12 mouse cellular contexts compared by ENCODE assay signal in the genomic region with DNA sequence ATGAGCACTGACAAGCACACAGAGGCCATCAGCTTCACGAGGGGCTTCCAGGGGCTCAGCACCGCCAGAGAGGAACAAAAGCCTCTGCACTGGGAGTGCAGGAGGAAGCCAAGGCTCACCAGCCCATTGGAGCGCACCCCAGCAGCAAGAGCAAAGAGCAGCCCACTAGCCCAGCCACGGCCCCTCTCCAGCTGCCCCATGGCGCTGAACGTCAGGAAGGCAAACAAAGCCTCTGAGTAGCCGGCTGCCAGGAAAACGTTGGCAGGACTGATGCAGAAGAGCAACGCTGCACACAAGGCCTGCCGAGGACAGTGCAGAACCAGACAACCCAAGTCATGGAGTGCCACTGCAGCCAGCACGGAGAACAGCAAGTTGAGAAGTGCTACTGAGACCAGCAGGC. TPM values are rescaled to one million over a fixed set of nuclear protein-coding genes. Genes with fewer than 3 reads are reported as not detected.
A peak's percentile ranks its signal among the peaks of the same experiment; 100 is the strongest.
DNase-seq lines count a peak whose midpoint lies in the region; ATAC-seq and TF ChIP-seq lines count a peak whose summit lies in the region.
"Had no signal": no experiment of that assay in that cellular context is flagged by ENCODE, and none has a peak within 500 bp of the region (broad histone marks: within the 10 kb centered on the region; RNA-seq: fewer than 3 reads in every experiment).

No protein-coding gene starts in this region.

- 80% methylated on average over 11 of the region's 11 CpGs for WGBS in kidney, embryonic 14.5 days
- WGBS in kidney, embryonic 15.5 days = 80% methylated on average over 11 of the region's 11 CpGs
- WGBS in hindbrain, embryonic 15.5 days = 38% methylated on average over 11 of the region's 11 CpGs
- 44% methylated on average over 11 of the region's 11 CpGs for WGBS in midbrain, postnatal 0 days

- peaks cover 16% of the 10 kb centered on the region for H3K4me1 ChIP-seq in kidney, embryonic 14.5 days (ENCODE audit: control insufficient read depth, insufficient read depth, low read length)
- peaks cover 28% of the 10 kb centered on the region for H3K4me1 ChIP-seq in kidney, embryonic 15.5 days
- H3K4me1 ChIP-seq in hindbrain, embryonic 15.5 days (replicated peaks) = peaks cover 49% of the 10 kb centered on the region
- no peaks in the 10 kb centered on the region for H3K4me1 ChIP-seq in midbrain, postnatal 0 days (ENCODE audit: insufficient read depth, low read length)

- no peak for TF ChIP-seq POLR2A in brain, embryonic 14.5 days (IDR thresholded peaks at IDR 0.05; ENCODE audit: borderline replicate concordance, extremely low read depth, insufficient read depth, insufficient read length, poor library complexity, severe bottlenecking)

- no peak overlapping the region for H3K27ac ChIP-seq in kidney, embryonic 14.5 days (ENCODE audit: low read depth, low read length)
- H3K27ac ChIP-seq in kidney, embryonic 15.5 days = no peak overlapping the region
- peak overlapping the region; percentile 75 for H3K27ac ChIP-seq in hindbrain, embryonic 15.5 days (replicated peaks)
- peak overlapping the region; percentile 43 for H3K27ac ChIP-seq in midbrain, postnatal 0 days (ENCODE audit: low read depth, low read length)

- peak; percentile 58 for DNase-seq in brain, embryonic 14.5 days (ENCODE audit: low read depth)
- DNase-seq in midbrain, postnatal 0 days (ENCODE audit: low spot score) = peak; percentile 87
- no peak for DNase-seq in adrenal gland, postnatal 4 days (ENCODE audit: low spot score in 2 of 2)
- DNase-seq in heart, postnatal 25 days (ENCODE audit: low spot score) = no peak
- no peak for DNase-seq in adipocyte (ENCODE audit: low spot score)
- DNase-seq: cerebellum, adult 9-11 months; heart, adult 18-20 months; kidney, adult 2 months; lung, postnatal 4 days had no signal

- no peaks in the 10 kb centered on the region for H3K9me3 ChIP-seq in kidney, embryonic 14.5 days (ENCODE audit: control insufficient read depth, low read length)
- no peaks in the 10 kb centered on the region for H3K9me3 ChIP-seq in kidney, embryonic 15.5 days (replicated peaks)
- no peaks in the 10 kb centered on the region for H3K9me3 ChIP-seq in hindbrain, embryonic 15.5 days
- no peaks in the 10 kb centered on the region for H3K9me3 ChIP-seq in midbrain, postnatal 0 days (ENCODE audit: low read length)

- no peak overlapping the region for H3K4me3 ChIP-seq in kidney, embryonic 14.5 days (ENCODE audit: low read length)
- no peak overlapping the region for H3K4me3 ChIP-seq in kidney, embryonic 15.5 days (replicated peaks)
- no peak overlapping the region for H3K4me3 ChIP-seq in hindbrain, embryonic 15.5 days
- no peak overlapping the region for H3K4me3 ChIP-seq in midbrain, postnatal 0 days (ENCODE audit: low read depth, low read length)

- no peaks in the 10 kb centered on the region for H3K27me3 ChIP-seq in kidney, embryonic 14.5 days (ENCODE audit: control insufficient read depth, insufficient read depth, low read length)
- no peaks in the 10 kb centered on the region for H3K27me3 ChIP-seq in kidney, embryonic 15.5 days
- H3K27me3 ChIP-seq in hindbrain, embryonic 15.5 days = no peaks in the 10 kb centered on the region
- H3K27me3 ChIP-seq in midbrain, postnatal 0 days (ENCODE audit: insufficient read depth, low read length) = no peaks in the 10 kb centered on the region

- no peak for ATAC-seq in kidney, embryonic 14.5 days (ENCODE audit: low FRiP score, low TSS enrichment)
- ATAC-seq in kidney, embryonic 15.5 days (replicated peaks; ENCODE audit: low FRiP score) = no peak
- ATAC-seq in hindbrain, embryonic 15.5 days (ENCODE audit: low FRiP score, low read depth) = peak; percentile 72
- peak; percentile 70 for ATAC-seq in midbrain, postnatal 0 days (ENCODE audit: low FRiP score)

- intact Hi-C loops in heart, postnatal 25 days (cut with DNase I) = no loop called here

- H3K36me3 ChIP-seq in kidney, embryonic 14.5 days (ENCODE audit: control insufficient read depth, insufficient read depth, low read length) = peaks cover 24% of the 10 kb centered on the region
- peaks cover 55% of the 10 kb centered on the region for H3K36me3 ChIP-seq in kidney, embryonic 15.5 days
- H3K36me3 ChIP-seq in hindbrain, embryonic 15.5 days = 0 out of 2 replicates have a peak, but pooled peaks cover 4% of the 10 kb centered on the region
- 0 out of 2 replicates have a peak, but pooled peaks cover 6% of the 10 kb centered on the region for H3K36me3 ChIP-seq in midbrain, postnatal 0 days (ENCODE audit: insufficient read depth, low read length)

- H3K4me2 ChIP-seq in kidney, embryonic 14.5 days (replicated peaks; ENCODE audit: low read depth, low read length) = no peak overlapping the region
- no peak overlapping the region for H3K4me2 ChIP-seq in kidney, embryonic 15.5 days
- peak overlapping the region; percentile 6; the same call in 1 of the 2 replicates for H3K4me2 ChIP-seq in hindbrain, embryonic 15.5 days
- H3K4me2 ChIP-seq in midbrain, postnatal 0 days (ENCODE audit: low read depth, low read length, poor library complexity, severe bottlenecking) = no peak overlapping the region

- 0 out of 2 replicates have a peak overlapping the region, but pooled peaks have one; percentile 12 for H3K9ac ChIP-seq in kidney, embryonic 14.5 days (ENCODE audit: low read depth, low read length)
- H3K9ac ChIP-seq in kidney, embryonic 15.5 days = no peak overlapping the region
- no peak overlapping the region; the same call in 1 of the 2 replicates for H3K9ac ChIP-seq in hindbrain, embryonic 15.5 days
- peak overlapping the region; percentile 13; the same call in 1 of the 2 replicates for H3K9ac ChIP-seq in midbrain, postnatal 0 days (replicated peaks; ENCODE audit: low read length, poor library complexity, severe bottlenecking)

- TF ChIP-seq CTCF in brain, embryonic 14.5 days (IDR thresholded peaks at IDR 0.05; ENCODE audit: borderline replicate concordance, extremely low read depth, insufficient read depth, insufficient read length) = no peak
- TF ChIP-seq CTCF in midbrain, postnatal 0 days (IDR thresholded peaks at IDR 0.05) = no peak

RNA-seq across cellular contexts. Expression of gene Pigv, which starts 7.3 kb away (rescaled TPM):
- polyA plus RNA-seq in kidney, embryonic 14.5 days (2014; fragmentation: Nextera tagmentation; extraction: Ambion mirVana) = 12.6 and 16.9 TPM in 2 replicates
- 19.9 and 20.2 TPM in 2 replicates for polyA plus RNA-seq in kidney, embryonic 15.5 days (2015; fragmentation: Nextera tagmentation; extraction: Ambion mirVana)
- polyA plus RNA-seq in brain, embryonic 14.5 days (2012; rRNA removed) = 11.7 and 12.8 TPM in 2 replicates
- polyA plus RNA-seq in hindbrain, embryonic 15.5 days (2015; fragmentation: Nextera tagmentation; extraction: Ambion mirVana) = 14.2 and 14.9 TPM in 2 replicates
- 8.9 and 15.9 TPM in 2 replicates for total RNA-seq in midbrain, postnatal 0 days (2014; rRNA removed)
- polyA plus RNA-seq in midbrain, postnatal 0 days (2015; fragmentation: Nextera tagmentation; extraction: Ambion mirVana) = 13.5 and 14.8 TPM in 2 replicates
- 10 to 100 TPM; 19.8 to 20.2 TPM for total RNA-seq in adrenal gland, postnatal 4 days (2021)
- 10 to 100 TPM; 10.6 to 11.2 TPM for total RNA-seq in heart, postnatal 25 days (2021)

RNA-seq across cellular contexts. Expression of gene Zdhhc18, which starts 15.2 kb away (rescaled TPM):
- 3.0 and 4.2 TPM in 2 replicates for polyA plus RNA-seq in kidney, embryonic 14.5 days (2014; fragmentation: Nextera tagmentation; extraction: Ambion mirVana)
- polyA plus RNA-seq in kidney, embryonic 15.5 days (2015; fragmentation: Nextera tagmentation; extraction: Ambion mirVana) = 2.5 and 3.8 TPM in 2 replicates
- polyA plus RNA-seq in brain, embryonic 14.5 days (2012; rRNA removed) = 34.4 and 39.9 TPM in 2 replicates
- polyA plus RNA-seq in hindbrain, embryonic 15.5 days (2015; fragmentation: Nextera tagmentation; extraction: Ambion mirVana) = 12.0 and 15.8 TPM in 2 replicates
- total RNA-seq in midbrain, postnatal 0 days (2014; rRNA removed) = 19.2 and 26.7 TPM in 2 replicates
- polyA plus RNA-seq in midbrain, postnatal 0 days (2015; fragmentation: Nextera tagmentation; extraction: Ambion mirVana) = 5.9 and 7.3 TPM in 2 replicates
- total RNA-seq in adrenal gland, postnatal 4 days (2021) = 10 to 100 TPM; 20.8 to 23.9 TPM
- 10 to 100 TPM; 18.7 to 20.1 TPM for total RNA-seq in heart, postnatal 25 days (2021)

Comparison
In these comparisons a context has a peak if more than half of its experiments do, and no peak if none do; other contexts are left out.
1. H3K9ac ChIP-seq: peak in kidney, embryonic 14.5 days (single experiment) and midbrain, postnatal 0 days (single experiment); none in kidney, embryonic 15.5 days (single experiment) and hindbrain, embryonic 15.5 days (single experiment).
2. ATAC-seq: peak in hindbrain, embryonic 15.5 days (single experiment) and midbrain, postnatal 0 days (single experiment); none in kidney, embryonic 14.5 days (single experiment) and kidney, embryonic 15.5 days (single experiment).
3. H3K27ac ChIP-seq: peak in hindbrain, embryonic 15.5 days (single experiment) and midbrain, postnatal 0 days (single experiment); none in kidney, embryonic 14.5 days (single experiment) and kidney, embryonic 15.5 days (single experiment).
4. DNase-seq: peak in brain, embryonic 14.5 days (single experiment) and midbrain, postnatal 0 days (single experiment); none in adrenal gland, postnatal 4 days (0 of 2), heart, postnatal 25 days (single experiment) and adipocyte (single experiment).